Mouse (Mus musculus) 416B (cell line): Measurements from ENCODE around the gene Ak5.

Experiments
- DNase-seq: peaks from one replicate; pipeline ENCODE4 v3.0.0; 2011; ENCODE audit warnings: low read depth

Gene Ak5

GRCm38 (mm10) chr3:152564516-152565113 is 103.5 kb downstream of the Ak5 start:
- DNase-seq, result no peak

GRCm38 (mm10) chr3:152563833-152564232 is 104.3 kb downstream of the Ak5 start:
- DNase-seq, result no peak

DNA sequence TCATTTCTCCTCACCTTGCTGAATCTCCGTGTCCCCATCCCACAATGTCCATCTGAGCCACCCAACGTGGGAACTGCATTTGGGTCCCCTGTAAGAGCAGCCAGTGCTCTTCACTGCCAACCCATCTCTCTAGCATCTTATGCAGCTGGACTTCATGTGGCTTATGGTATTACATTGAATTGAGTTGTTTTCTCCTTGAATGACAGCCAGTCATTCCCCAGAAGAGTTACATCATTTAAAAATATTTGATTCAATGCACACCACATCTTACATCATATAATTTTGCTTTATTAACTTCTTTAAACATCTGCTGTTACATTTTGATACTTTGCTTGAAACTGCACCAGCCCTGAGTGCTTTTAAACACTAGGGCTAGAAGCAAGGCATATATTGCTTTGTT is 106.5 kb downstream of the Ak5 start:
- DNase-seq, result no peak

DNA sequence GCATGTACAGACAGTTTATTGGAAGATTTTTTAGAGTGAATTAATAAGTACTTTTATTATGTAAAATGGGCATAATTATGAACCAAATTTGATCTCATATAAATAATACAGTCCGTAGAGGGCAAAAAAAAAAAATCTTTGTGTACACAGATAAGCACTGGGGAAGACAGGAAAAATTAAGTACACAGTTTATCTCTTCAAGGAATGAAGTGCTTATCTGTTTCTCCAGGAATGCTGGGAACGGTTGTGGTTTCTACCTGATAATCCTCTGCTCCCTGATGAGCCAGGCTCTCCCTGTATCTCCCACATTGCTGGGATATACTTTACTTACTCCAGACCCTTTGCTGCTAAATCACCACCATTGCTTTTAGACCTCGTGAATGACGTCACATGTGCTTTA is 108.9 kb downstream of the Ak5 start:
- no peak for DNase-seq

GRCm38 (mm10) chr3:152558106-152558505 is 110.1 kb downstream of the Ak5 start:
- DNase-seq, result no peak

DNA sequence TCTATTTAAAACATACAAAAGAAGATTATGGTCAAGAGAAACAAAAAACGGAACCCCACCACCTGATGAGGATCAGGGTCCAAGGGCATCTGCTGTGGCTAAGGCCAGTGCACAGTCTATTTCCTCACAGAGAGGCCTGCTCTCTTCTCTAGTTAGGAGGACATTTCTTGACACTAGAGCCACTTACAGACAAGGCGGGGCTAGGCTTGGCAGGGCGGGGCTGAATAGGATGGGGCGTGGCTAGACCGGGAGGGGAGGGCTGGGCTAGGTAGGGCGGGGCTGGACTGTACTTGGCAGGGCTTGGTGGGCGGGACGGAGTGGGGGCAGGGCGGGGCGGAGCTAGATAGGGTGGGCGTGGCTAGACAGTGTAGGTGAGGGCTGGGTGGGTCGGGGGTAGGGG is 110.5 kb downstream of the Ak5 start:
- peak; percentile 30 for DNase-seq

DNA sequence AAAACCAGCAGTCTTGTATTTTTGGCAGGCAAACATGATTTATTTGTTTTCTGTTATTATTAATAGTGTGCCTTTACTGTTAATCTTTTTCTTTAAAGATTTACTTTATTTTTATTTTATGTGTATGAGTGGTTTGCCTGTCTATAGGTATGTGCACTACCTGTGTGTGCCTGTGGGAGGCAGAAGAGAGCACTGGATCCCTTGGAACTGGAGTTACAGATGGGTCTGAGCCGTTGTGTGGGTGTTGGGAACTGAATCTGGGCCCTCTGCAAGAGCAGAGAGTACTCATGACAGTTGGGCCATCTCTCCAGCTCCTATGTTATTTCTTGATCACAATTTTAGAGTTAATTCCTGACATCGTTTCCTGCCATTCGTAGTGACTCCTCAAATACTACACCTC is 111.2 kb downstream of the Ak5 start:
- no peak for DNase-seq

DNA sequence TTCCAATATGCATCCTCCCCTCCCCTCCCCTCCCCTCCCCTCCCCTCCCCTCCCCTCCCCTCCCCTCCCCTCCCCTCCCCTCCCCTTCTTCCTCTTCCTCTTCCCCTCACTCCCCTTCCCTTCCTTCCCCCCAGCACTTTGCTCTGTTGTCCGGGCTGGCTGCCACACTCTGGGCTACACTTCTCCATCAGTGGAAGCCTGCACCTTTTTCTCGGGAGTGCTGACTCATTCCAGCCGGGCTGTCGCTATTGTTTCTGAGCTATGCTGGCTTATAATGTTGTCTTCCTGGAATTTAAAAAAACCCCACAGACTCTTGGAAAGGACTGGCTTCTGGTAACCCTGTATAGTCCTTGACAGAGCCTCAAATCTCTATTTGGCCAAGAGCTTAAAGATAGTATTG is 111.7 kb downstream of the Ak5 start:
- DNase-seq, result no peak

- no peak for DNase-seq
Measured at GRCm38 (mm10) chr3:152555216-152555615, 112.9 kb downstream of the Ak5 start.

- no peak for DNase-seq
Measured at GRCm38 (mm10) chr3:152554366-152554765, 113.8 kb downstream of the Ak5 start.

GRCm38 (mm10) chr3:152552641-152553040 is 115.5 kb downstream of the Ak5 start:
- DNase-seq, result no peak

- no peak for DNase-seq
Measured at GRCm38 (mm10) chr3:152550528-152551115, 117.5 kb downstream of the Ak5 start.

DNA sequence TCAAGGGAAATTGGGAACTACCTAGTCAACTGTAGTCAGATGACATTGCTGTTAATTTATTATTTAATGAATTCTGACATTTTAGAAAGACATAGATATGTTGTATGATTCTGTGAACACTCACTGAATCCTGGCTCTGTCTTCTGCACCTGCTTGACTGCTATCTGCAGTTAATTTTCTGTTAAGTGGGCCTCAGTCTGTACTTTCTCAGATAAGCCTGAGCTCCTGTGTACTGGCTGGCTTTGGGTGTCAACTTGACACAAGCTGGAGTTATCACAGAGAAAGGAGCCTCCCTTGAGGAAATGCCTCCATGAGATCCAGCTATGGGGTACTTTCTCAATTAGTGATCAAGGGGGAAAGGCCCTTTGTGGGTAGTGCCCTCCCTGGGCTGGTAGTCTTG is 118.1 kb downstream of the Ak5 start:
- no peak for DNase-seq

- no peak for DNase-seq
Measured at GRCm38 (mm10) chr3:152544921-152545320, 123.2 kb downstream of the Ak5 start.

DNA sequence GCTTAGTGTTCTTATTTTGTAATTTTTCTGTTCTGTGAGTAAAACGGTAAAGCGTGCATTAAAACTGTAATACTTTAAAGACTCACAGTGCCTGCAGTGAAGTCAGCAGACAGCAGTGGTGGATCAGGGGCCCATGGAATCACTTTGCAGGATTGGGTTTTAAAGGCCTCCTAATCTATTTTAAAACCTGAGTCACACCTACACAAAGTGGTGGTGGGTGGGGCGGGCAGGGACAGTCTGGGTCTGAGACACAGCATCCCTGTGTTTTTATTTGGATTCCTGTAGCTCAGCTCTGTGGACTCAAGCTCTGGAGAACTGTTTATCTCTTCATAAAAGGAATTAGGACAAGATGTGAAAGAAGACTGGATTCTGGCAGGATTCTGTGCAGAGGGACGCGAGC is 125.9 kb downstream of the Ak5 start:
- DNase-seq, result no peak

GRCm38 (mm10) chr3:152530344-152530743 is 137.8 kb downstream of the Ak5 start:
- no peak for DNase-seq

- DNase-seq, result no peak
Measured at GRCm38 (mm10) chr3:152529058-152529972, 138.8 kb downstream of the Ak5 start.

- no peak for DNase-seq
Measured at GRCm38 (mm10) chr3:152526721-152527120, 141.4 kb downstream of the Ak5 start.

DNA sequence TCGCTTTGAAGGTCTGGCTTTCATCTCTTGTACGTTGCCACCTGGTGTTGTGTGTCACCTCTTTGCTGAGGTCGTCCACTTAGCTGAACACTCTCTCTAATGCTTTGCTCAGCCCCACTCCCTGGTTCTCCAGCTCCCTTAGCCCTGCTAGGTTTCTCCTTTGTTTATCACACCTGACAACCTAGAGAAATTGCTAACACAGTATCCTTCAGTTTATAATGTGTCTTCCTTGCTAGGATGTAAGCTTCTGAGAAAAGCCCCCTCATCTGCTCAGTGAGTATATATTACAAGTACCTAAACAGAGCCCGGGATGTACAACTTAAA is 144.9 kb downstream of the Ak5 start:
- DNase-seq, result no peak

- no peak for DNase-seq
Measured at GRCm38 (mm10) chr3:152522634-152523314, 145.4 kb downstream of the Ak5 start.

DNA sequence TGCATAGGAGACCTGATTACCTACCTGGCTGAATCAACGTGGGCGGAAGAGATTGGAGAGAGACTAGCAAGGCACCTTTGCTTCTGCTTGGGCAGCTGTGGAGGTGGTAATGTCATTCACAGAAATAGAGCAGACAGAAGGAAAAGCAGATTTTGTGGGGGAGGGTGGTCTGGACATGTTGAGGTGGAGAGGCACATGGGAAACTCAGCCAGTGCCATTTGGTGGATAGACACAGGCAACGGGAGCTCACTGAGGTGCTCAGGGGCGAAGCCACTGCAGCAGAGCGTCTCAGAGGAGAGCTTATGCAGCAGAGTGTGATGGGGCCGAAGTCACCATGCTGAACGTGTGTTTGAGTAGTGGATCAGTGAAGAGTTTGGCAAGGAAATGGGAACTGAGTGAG is 147.1 kb downstream of the Ak5 start:
- DNase-seq, result no peak

GRCm38 (mm10) chr3:152520074-152520473 is 148.1 kb downstream of the Ak5 start:
- no peak for DNase-seq

GRCm38 (mm10) chr3:152519556-152519955 is 148.6 kb downstream of the Ak5 start:
- DNase-seq, result no peak
